In the genomic region with DNA sequence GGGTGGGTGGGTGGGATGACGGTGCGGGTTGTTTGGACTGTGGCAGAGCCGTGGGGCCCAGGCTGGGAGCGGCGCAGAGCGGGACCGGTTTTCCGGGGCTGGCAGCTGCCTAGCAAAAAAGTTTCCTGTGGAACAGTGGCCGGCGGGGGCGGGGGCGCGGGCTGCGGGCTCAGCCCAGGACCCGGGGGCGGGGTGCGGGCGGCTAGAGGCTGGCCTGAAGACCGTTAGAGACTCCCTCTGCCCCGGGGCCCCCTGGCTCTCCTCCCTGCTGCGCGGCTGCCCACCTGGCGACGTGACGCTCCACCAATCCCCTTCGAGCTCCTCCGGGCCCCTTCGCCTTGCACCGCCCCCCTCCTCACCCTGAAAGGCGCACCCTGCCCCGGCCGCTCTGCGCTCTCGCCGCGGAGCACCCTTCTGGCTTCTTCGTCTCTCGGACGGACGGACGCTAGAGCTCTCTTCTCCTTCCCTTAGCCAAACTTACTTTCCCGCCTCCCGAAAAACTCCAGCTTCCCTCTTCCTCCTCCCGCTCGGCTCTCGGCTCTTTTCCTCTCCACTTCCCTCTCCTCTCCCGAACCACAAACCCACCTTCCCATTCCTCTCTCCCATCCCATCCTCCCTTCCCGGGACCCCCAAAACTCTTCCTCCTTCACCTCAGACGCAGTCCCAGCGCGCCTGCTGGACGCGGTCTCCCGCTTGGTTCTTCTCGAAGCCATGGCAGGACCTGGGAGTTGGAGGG, we compare ENCODE assay signal across 7 mouse cellular contexts. TPM values are rescaled to one million over a fixed set of nuclear protein-coding genes. Genes with fewer than 3 reads are reported as not detected.
DNase-seq lines count a peak whose midpoint lies in the region; ATAC-seq lines count a peak whose summit lies in the region.

A gene (plus strand): TSS at position 390 of the 736 bp plus-strand sequence.

- H3K27ac ChIP-seq in brown adipose tissue, adult 24 weeks (replicated peaks; ENCODE audit: low read depth, low read length) = no peak within 1 kb of the TSS
- no peak within 1 kb of the TSS for H3K27ac ChIP-seq in midbrain, embryonic 13.5 days

- no peaks in the 10 kb centered on the region for H3K36me3 ChIP-seq in midbrain, embryonic 13.5 days

- ATAC-seq in granulocyte monocyte progenitor cell, adult 5-6 weeks (replicated peaks; ENCODE audit: poor library complexity, severe bottlenecking) = peak; percentile 37
- ATAC-seq in midbrain, embryonic 13.5 days = peak; percentile 79
- ATAC-seq in activated CD4-positive, CD25-positive, alpha-beta regulatory T cell, adult 4 months = no peak

- H3K4me2 ChIP-seq in midbrain, embryonic 13.5 days (replicated peaks) = peak within 1 kb of the TSS; percentile 78

- H3K9ac ChIP-seq in midbrain, embryonic 13.5 days (replicated peaks) = no peak within 1 kb of the TSS

- peak; percentile 18 for DNase-seq in R1 (ENCODE audit: low read depth, low spot score)
- peak; percentile 35 for DNase-seq in kidney, postnatal 10 days
- no peak for DNase-seq in frontal cortex, postnatal 36 days (ENCODE audit: low spot score in 2 of 2)

- peaks cover 44% of the 10 kb centered on the region for H3K27me3 ChIP-seq in midbrain, embryonic 13.5 days

- H3K4me3 ChIP-seq in brown adipose tissue, adult 24 weeks (ENCODE audit: insufficient read depth, low read depth, low read length) = peak within 1 kb of the TSS; percentile 43
- peak within 1 kb of the TSS; percentile 45 for H3K4me3 ChIP-seq in midbrain, embryonic 13.5 days (replicated peaks)

- WGBS in midbrain, embryonic 13.5 days = 21% methylated on average over 33 of the region's 55 CpGs

- no peaks in the 10 kb centered on the region for H3K4me1 ChIP-seq in brown adipose tissue, adult 24 weeks (ENCODE audit: control insufficient read depth, insufficient read depth, insufficient read length, low read length)
- peaks cover 5% of the 10 kb centered on the region for H3K4me1 ChIP-seq in midbrain, embryonic 13.5 days (replicated peaks)

- H3K9me3 ChIP-seq in midbrain, embryonic 13.5 days = no peaks in the 10 kb centered on the region

RNA-seq across cellular contexts. Expression of the gene that starts here (rescaled TPM):
- polyA plus RNA-seq in brown adipose tissue, adult 24 weeks (2012; ENCODE audit: insufficient read depth, insufficient read length, missing spikeins) = not detected in 2 replicates
- not detected in 2 replicates for total RNA-seq in granulocyte monocyte progenitor cell, adult 5-6 weeks (2014; fragmentation: Nextera tagmentation)
- not detected in 2 replicates for total RNA-seq in granulocyte monocyte progenitor cell, adult 5-6 weeks (2017)
- 0.73 and 1.3 TPM in 2 replicates for polyA plus RNA-seq in midbrain, embryonic 13.5 days (2015; fragmentation: Nextera tagmentation; extraction: Ambion mirVana)
- polyA plus RNA-seq in activated CD4-positive, CD25-positive, alpha-beta regulatory T cell, adult 4 months (2017; shearing (Covaris generic)) = not detected

Comparison
In these comparisons a context has a peak if more than half of its experiments do, and no peak if none do; other contexts are left out.
1. Peak in ATAC-seq in granulocyte monocyte progenitor cell, adult 5-6 weeks; RNA of the gene not detected or under 1 TPM.
2. DNase-seq: peak in R1 (single experiment) and kidney, postnatal 10 days (single experiment); none in frontal cortex, postnatal 36 days (0 of 2).